Mouse (Mus musculus) embryonic facial prominence, embryonic 11.5 days (tissue): ENCODE measurements at regions not wholly inside any gene's neighbourhood (a gene's known extent, or its start where the extent isn't known, plus 50 kb on each side); places are given as distances from the start of the nearest gene placed in this dataset.

Experiments used
- ATAC-seq: fragments of 200-750 bp; cut with Nextera tagmentation; replicated peaks from 2 replicates; pipeline ENCODE4 v1.8.0; 2017; ENCODE audit warnings: low read depth; ENCODE audit not compliant: insufficient number of reproducible peaks, low FRiP score, low TSS enrichment
- DNase-seq: peaks from one replicate; pipeline ENCODE4 v3.0.0-alpha.2; 2015; ENCODE audit warnings: low spot score
- H3K27ac ChIP-seq: fragments of 300-500 bp; sonication (generic); replicated peaks from 2 replicates; pipeline ENCODE4 v1.5.1; 2014; ENCODE audit warnings: mild to moderate bottlenecking, low read depth, low read length, control low read depth
- H3K27me3 ChIP-seq: fragments of 300-500 bp; sonication (generic); 2 replicates; pipeline ENCODE4 v1.6.1; 2014; ENCODE audit warnings: mild to moderate bottlenecking, low read length, moderate library complexity, mixed read lengths; ENCODE audit not compliant: control insufficient read depth, insufficient read depth
- H3K36me3 ChIP-seq: fragments of 300-500 bp; sonication (generic); replicated peaks from 2 replicates; pipeline ENCODE4 v1.6.1; 2014; ENCODE audit warnings: low read depth, mild to moderate bottlenecking, low read length, moderate library complexity, mixed read lengths; ENCODE audit not compliant: control insufficient read depth, insufficient read depth
- H3K4me1 ChIP-seq: fragments of 300-500 bp; sonication (generic); 2 replicates; pipeline ENCODE4 v1.6.1; 2014; ENCODE audit warnings: low read length, mixed read lengths; ENCODE audit not compliant: control insufficient read depth, insufficient read depth
- H3K4me2 ChIP-seq: fragments of 300-500 bp; sonication (generic); 2 replicates; pipeline ENCODE4 v1.6.1; 2014; ENCODE audit warnings: low read depth, mild to moderate bottlenecking, control low read depth, low read length, moderate library complexity
- H3K4me3 ChIP-seq: fragments of 300-500 bp; sonication (generic); 2 replicates; pipeline ENCODE4 v1.5.1; 2014; ENCODE audit warnings: low read depth, low read length, control low read depth
- H3K9ac ChIP-seq: fragments of 300-500 bp; sonication (generic); replicated peaks from 2 replicates; pipeline ENCODE4 v1.6.1; 2014; ENCODE audit warnings: mild to moderate bottlenecking, control low read depth, low read length
- H3K9me3 ChIP-seq: fragments of 300-500 bp; sonication (generic); replicated peaks from 2 replicates; pipeline ENCODE4 v1.6.1; 2016; ENCODE audit warnings: mild to moderate bottlenecking, low read length, inconsistent platforms, mixed read lengths; ENCODE audit not compliant: control insufficient read depth
- WGBS: fragments of 180-500 bp; shearing (Covaris S2); extraction: QIAGEN DNeasy Blood & Tissue Kit; methylation state at CpG from one replicate; pipeline ENCODE4 v1.1.7; 2014; 5-methylcytosine and 5-hydroxymethylcytosine counted together

DNA sequence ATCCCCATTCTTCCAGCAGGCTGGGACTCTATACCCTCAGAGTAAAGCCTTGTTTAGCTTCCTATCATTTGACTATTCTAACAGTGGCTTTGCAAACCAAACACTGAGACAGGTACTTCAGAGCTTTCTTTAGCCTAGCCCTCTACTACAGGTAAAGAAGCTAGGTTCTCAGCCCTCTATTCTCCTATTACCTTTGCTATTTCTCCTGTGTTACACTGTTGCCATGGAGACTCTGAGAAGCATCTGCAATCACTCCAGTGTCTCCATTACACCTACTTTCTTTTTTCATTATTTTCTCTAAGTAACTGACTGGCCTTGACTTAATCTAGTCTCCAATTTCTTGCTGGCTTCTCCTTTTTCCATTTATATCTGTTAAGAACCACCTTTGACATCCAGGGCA is 466.2 kb downstream of the Gm37988 start:
- Histone ChIP-seq H3K9ac (no peak overlapping the region), H3K4me2 (no peak overlapping the region), H3K9me3 (no peaks in the 10 kb centered on the region), H3K27ac (no peak overlapping the region), H3K36me3 (no peaks in the 10 kb centered on the region), H3K4me3 (no peak overlapping the region), H3K4me1 (no peaks in the 10 kb centered on the region), H3K27me3 (no peaks in the 10 kb centered on the region)
- ATAC-seq (no peak), DNase-seq (no peak)

DNA sequence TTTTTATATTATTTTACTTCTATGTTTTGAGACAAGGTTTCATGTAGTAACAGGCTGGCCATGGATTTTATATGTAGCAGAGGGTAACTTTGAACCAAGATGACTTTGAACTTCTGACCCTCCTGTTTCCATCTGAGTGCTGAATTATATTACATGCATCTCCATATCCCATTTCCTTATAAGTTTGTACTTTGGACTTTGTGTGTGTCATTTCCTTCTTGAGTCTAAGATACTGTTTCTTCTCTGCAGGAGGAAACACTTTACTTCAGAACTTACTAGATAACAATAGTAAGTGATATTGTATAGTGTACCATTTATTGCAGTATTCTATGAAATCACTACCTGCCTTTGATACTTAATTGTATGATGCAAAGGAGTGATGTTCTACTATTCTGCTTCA is 486.9 kb downstream of the Gm37988 start:
- ATAC-seq (no peak), DNase-seq (no peak)
- Histone ChIP-seq H3K4me2 (no peak overlapping the region), H3K4me3 (no peak overlapping the region), H3K9me3 (no peaks in the 10 kb centered on the region), H3K27ac (no peak overlapping the region), H3K9ac (no peak overlapping the region), H3K4me1 (no peaks in the 10 kb centered on the region), H3K36me3 (no peaks in the 10 kb centered on the region), H3K27me3 (no peaks in the 10 kb centered on the region)

DNA sequence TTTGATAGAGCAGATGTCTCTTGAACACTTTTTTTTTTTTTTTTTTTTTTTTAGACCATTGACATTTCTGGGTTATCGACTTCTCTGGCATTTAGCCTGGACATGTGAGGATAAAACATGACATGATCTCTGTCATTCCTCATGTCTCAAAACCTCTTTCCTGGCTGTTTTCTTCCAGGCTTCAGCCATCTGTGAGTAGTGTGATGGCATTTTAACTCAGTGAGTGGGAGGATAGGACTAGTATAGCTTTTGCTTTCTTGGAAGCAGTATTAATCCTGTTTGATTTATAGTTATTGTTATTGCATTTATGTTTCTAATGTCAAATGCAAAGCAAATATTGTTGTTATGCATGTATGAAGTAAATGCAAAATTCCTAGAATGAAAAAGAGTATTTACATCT is 489.9 kb downstream of the Gm37988 start:
- ATAC-seq, result no peak

DNA sequence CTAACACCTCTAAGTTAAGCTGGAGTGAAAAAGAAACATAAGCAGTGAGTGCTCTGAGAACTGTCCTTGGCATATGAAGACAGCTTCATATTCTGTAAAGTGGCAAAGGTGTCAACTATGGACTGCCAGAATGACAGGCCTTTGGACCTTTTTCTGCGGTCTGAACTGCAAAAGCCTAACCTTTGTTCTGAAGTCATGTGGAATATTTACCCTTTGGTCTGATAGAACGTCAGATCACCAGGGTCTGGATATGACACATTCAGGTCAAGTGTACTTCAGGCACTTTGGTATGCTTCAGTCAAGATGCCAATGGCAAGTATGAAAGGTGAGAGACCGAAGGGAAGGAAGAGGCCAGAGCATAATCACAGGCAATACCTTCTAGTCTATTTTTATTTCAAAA is 504.0 kb downstream of the Gm37988 start:
- DNase-seq (no peak), ATAC-seq (no peak)
- H3K4me2 ChIP-seq, result no peak overlapping the region
- no peaks in the 10 kb centered on the region for H3K9me3 ChIP-seq
- H3K27ac ChIP-seq, result no peak overlapping the region
- no peak overlapping the region for H3K9ac ChIP-seq
- no peaks in the 10 kb centered on the region for H3K36me3 ChIP-seq
- 87% methylated on average over 3 of the region's 3 CpGs for WGBS
- no peaks in the 10 kb centered on the region for H3K4me1 ChIP-seq
- no peaks in the 10 kb centered on the region for H3K27me3 ChIP-seq
- H3K4me3 ChIP-seq, result no peak overlapping the region

More for the DNA sequence above, 489.9 kb downstream of the Gm37988 start:
- Histone ChIP-seq H3K4me3 (no peak overlapping the region), H3K4me1 (no peaks in the 10 kb centered on the region), H3K9ac (no peak overlapping the region), H3K4me2 (no peak overlapping the region), H3K27ac (no peak overlapping the region), H3K36me3 (no peaks in the 10 kb centered on the region), H3K27me3 (no peaks in the 10 kb centered on the region), H3K9me3 (no peaks in the 10 kb centered on the region)
- 86% methylated on average over 1 of the region's 1 CpGs for WGBS
- DNase-seq, result no peak

DNA sequence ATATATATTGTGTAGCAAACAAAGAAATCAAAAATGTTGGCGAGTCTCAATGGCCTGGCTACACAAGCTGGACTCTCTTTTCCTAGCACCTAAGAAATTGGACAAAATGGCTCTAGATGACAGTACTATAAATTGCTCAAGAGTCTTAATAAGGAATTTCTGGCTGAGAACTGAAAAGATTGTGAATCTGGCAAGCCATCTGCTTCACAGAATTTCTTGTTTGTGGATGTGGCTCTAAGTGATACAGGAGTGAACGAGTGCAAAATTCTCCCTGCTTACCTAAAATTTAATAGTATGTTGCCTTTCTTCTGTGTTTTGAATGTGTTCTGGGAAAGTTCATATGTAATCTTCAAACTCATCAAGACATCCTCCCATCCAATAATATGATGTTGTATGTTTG is 508.1 kb downstream of the Gm37988 start:
- Histone ChIP-seq H3K4me2 (no peak overlapping the region), H3K4me1 (no peaks in the 10 kb centered on the region), H3K27me3 (no peaks in the 10 kb centered on the region), H3K9ac (no peak overlapping the region), H3K4me3 (no peak overlapping the region), H3K27ac (no peak overlapping the region), H3K36me3 (no peaks in the 10 kb centered on the region), H3K9me3 (no peaks in the 10 kb centered on the region)
- no peak for ATAC-seq
- WGBS, result 88% methylated on average over 2 of the region's 2 CpGs
- no peak for DNase-seq

DNA sequence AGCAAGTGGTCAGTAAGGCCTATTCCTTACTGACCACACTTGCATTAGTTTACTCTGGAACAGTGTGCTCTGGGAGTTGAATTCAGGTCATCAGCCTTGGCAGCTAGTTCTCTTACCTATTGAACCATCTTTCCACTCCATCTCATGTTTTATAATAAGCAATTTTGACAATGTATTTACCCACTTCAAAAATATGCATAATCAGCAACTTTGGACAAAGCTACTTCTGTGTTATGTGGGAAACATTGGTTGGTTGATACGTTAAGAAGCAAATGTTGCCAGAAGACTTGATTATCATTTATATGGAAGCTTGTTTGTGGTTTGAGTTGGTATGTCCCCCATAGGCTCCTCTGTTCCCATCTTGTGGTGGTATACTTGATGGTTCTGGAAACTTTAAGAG is 509.4 kb downstream of the Gm37988 start:
- Histone ChIP-seq H3K36me3 (no peaks in the 10 kb centered on the region), H3K4me2 (no peak overlapping the region), H3K27me3 (no peaks in the 10 kb centered on the region), H3K9ac (no peak overlapping the region), H3K4me1 (no peaks in the 10 kb centered on the region), H3K9me3 (no peaks in the 10 kb centered on the region), H3K27ac (no peak overlapping the region), H3K4me3 (no peak overlapping the region)
- WGBS, result 87% methylated on average over 1 of the region's 1 CpGs
- ATAC-seq, result no peak
- no peak for DNase-seq

DNA sequence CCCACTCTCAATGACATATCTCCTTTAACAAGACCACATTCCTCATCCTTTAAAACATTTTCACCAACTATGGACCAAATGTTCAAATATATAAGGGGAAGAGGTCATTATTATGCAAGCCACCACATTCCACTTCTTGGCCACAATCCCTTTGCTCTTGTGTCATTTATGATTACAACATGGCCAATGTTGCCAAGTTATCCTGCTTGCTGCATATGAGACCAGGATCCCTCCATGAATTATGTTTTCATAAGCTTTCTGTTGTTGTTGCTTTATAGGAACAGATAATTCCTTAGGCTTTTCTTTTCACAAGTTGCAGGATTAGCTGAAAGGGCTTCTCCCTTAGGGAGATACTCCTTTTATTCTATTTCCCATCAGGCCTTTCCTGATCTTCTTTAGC is 518.6 kb downstream of the Gm37988 start:
- Histone ChIP-seq H3K27ac (no peak overlapping the region), H3K4me3 (no peak overlapping the region), H3K9ac (no peak overlapping the region), H3K36me3 (no peaks in the 10 kb centered on the region), H3K27me3 (no peaks in the 10 kb centered on the region), H3K9me3 (no peaks in the 10 kb centered on the region), H3K4me2 (no peak overlapping the region), H3K4me1 (no peaks in the 10 kb centered on the region)
- ATAC-seq (no peak), DNase-seq (no peak)
